Mouse (Mus musculus): Measurements from ENCODE around the gene Tmbim4. TPM values are rescaled to one million over a fixed set of nuclear protein-coding genes. Genes with fewer than 3 reads are reported as not detected.

Gene Tmbim4
- 100 to 1,000 TPM in 1 of 2 experiments, 10 to 100 TPM in 1; 97.7 to 106 TPM for total RNA-seq (2021)

- intact Hi-C loops (cut with DNase I) = loop anchor here (1.0 to 5.0 kb wide), 3 partner anchors 79 to 555 kb away; no protein-coding TSS in a partner anchor
Measured at GRCm38 (mm10) chr10:120201131-120201921, at the start of gene Tmbim4. Tmbim4 (plus strand) TSS chr10:120201590.

GRCm38 (mm10) chr10:120151672-120152071, 49.7 kb upstream of the Tmbim4 start:
- DNase-seq = no peak
- intact Hi-C loops (cut with DNase I) = no loop called here

More at GRCm38 (mm10) chr10:120201131-120201921, at the start of gene Tmbim4:
- peak; percentile 80 for DNase-seq

GRCm38 (mm10) chr10:120153911-120154310, 47.5 kb upstream of the Tmbim4 start:
- DNase-seq = no peak
- intact Hi-C loops (cut with DNase I) = no loop called here

DNA sequence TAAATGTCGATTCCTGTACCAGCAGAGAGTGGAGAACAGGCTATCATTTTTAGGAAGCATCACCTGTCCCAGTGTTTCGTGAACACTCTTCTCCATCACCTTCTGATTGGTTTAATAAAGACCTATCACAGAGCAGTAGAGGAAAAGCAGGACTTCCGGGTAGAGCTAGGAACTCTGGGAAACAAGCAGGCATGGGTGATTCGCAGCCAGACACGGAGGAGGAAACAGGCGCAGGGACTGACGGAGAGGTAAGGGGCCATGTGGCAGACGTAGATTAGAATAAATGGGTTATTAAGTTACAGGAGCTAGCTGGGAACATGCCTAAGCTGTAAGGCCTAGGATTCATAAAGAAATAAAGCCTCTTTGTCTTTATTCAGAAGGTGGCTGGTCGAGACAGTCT, 40.9 kb upstream of the Tmbim4 start:
- DNase-seq = no peak
- intact Hi-C loops (cut with DNase I) = no loop called here

GRCm38 (mm10) chr10:120162840-120163239, 38.5 kb upstream of the Tmbim4 start:
- no peak for DNase-seq
- intact Hi-C loops (cut with DNase I) = no loop called here

GRCm38 (mm10) chr10:120163490-120163889, 37.9 kb upstream of the Tmbim4 start:
- no peak for DNase-seq

DNA sequence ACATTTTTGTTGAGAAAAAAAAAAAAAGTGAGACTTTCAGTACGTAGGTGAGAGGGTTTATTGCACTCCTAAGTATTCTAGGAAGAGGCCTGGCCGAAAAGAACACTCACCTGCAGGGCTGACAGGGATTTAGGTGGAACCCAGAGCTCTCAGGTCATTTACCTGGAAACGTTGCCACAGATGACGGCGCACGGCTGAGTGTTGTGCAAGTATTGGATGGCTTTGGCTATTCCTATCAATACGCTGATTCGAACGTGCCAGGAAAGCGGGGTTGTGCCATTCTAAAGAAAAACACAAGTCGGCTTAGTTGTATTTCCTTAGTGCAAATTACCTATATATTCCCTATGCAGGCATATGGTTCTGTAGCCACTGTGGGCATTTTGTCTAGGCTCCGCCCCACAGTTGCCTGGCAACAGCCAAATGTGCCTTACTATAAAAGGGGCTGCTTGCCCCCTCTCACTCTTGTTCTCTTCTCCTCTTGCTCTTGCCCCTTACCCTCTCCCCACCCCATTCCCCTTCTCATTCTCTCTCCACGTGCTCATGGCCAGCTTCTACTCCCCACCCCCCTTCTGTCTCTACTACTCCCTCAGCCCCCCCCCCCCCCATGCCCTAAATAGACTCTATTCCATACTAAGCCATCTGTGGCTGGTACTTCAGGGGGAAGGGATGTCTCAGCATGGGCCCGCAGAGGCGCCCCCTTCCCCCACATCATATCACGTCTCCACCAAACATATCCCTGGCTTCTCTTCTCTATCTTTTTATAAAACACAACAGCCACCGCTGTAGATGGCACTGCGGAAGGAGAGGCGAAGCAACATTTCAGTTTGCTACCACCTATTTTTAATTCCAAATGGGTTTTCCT, 36.2 kb upstream of the Tmbim4 start:
- intact Hi-C loops (cut with DNase I) = no loop called here

More at GRCm38 (mm10) chr10:120163490-120163889, 37.9 kb upstream of the Tmbim4 start:
- intact Hi-C loops (cut with DNase I) = no loop called here

DNA sequence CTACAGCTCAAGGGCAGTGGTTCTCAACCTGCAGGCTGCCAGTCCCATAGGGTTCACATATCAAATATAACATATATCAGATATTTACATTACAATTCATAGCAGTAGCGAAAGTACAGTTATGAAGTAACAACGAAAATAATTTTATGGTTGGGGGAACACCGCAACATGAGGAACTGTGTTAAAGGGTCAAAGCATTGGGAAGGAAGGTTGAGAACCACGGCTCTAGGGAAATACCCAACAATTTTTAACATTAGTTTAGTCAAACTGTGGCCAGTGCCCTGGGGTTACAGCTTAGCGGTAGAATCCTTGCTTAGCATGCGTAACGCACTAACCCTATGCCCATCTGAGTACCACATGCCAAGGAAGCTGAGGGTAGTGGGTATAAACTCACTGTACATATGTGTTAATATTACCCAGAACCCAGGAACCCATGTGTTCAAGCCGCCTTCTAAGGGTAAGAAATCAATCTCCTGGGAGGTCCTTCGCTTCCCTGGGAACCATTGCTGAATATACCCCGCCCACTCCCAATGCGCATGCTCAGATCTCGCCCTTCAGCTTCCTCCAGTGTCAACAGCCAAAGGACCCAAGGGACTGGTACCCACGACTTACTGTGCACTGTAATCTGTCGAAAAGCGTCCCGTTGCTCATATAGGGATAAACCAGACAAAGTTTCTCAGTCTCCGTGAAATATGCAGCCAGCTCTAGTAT, 35.4 kb upstream of the Tmbim4 start:
- DNase-seq = no peak
- intact Hi-C loops (cut with DNase I) = no loop called here

More for the DNA sequence above, 36.2 kb upstream of the Tmbim4 start:
- no peak for DNase-seq

DNA sequence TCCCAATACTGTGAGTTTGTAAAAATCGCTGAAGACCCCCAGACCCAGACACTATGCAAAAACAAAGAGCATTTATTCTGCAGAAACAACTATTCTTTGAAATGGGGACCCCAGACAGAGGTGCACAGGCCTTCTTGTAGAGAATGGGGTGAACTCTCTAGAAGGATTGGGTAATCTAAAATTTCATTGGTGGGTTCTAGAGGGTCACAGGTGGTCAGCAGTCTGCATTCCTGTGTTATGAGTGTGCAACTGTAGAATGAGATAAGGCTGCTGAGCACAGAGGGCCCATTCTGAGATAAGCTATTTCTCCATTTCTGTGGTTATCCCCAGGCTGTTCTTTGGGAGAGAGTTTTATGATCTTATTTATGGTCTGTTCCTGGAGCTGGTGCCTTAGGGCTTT, 33.3 kb upstream of the Tmbim4 start:
- intact Hi-C loops (cut with DNase I) = no loop called here
- no peak for DNase-seq

GRCm38 (mm10) chr10:120169064-120169463, 32.3 kb upstream of the Tmbim4 start:
- intact Hi-C loops (cut with DNase I) = no loop called here
- DNase-seq = no peak

DNA sequence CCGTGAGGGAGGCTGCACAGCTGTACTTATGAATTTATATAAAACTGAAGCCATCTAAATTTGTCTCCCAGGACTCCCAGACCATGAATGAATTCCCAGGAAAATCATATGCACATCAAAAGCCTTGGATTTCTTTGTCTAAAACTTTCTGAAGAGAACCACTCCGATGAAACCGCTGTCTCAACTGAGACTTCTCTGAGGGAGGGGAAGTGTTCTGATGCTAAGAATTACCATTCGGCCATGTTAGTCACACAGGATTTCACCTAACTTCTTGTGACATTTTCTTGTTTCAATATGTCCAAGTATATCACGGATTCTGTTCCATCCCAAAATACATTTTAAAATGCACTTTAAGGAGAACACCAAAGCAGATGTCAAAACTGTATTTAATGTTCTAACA, 31.5 kb upstream of the Tmbim4 start:
- intact Hi-C loops (cut with DNase I) = no loop called here
- DNase-seq = no peak

DNA sequence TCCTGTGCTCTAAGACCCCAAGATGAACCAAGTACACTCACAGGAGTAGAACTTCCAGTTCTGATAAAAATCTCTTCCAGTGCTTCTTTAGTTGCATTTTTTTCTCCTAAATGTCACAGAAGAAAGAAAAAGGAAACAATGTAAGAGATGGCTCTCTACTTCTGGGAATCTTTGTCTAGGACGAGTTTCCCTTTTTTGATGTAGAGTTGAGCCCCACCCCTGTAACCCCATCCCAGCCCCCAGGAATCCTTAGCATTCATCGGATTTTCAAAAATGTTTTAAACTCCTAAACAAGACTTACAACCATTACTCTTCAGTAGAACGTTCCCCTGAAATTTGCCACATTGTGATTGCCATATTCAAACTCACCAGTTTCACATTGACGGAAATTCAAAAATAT, 31.1 kb upstream of the Tmbim4 start:
- no peak for DNase-seq
- intact Hi-C loops (cut with DNase I) = no loop called here

- intact Hi-C loops (cut with DNase I) = no loop called here
- DNase-seq = no peak
Measured at GRCm38 (mm10) chr10:120171340-120171739, 30.1 kb upstream of the Tmbim4 start.

DNA sequence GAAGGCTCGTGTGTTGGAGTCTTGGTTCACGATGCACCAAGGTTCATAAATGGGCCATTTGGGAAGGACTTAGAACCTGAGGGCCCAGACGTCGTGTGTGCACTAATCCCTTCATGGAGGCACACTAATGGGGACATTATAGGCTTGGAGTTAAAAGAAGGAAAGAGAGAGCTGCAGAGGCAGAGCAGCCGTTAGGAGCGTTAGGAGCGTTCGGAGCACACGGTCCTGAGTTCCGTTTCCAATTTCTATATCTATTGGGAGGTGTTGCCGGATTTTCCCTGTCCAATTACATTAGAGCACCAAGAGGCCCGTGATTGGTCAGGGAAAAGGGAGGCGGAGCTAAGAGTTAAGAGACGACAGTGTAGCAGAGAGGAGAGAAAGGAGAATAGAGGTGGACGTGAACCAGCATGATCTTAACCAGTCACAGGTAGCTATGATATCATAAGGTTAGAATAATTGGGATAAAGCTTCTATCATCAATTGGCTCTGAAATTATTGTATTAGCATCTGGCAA, 27.1 kb upstream of the Tmbim4 start:
- intact Hi-C loops (cut with DNase I) = no loop called here
- no peak for DNase-seq

- DNase-seq = peak in 1 of 2 experiments; percentile 12
- intact Hi-C loops (cut with DNase I) = no loop called here
Measured at GRCm38 (mm10) chr10:120182887-120183286, 18.5 kb upstream of the Tmbim4 start.

DNA sequence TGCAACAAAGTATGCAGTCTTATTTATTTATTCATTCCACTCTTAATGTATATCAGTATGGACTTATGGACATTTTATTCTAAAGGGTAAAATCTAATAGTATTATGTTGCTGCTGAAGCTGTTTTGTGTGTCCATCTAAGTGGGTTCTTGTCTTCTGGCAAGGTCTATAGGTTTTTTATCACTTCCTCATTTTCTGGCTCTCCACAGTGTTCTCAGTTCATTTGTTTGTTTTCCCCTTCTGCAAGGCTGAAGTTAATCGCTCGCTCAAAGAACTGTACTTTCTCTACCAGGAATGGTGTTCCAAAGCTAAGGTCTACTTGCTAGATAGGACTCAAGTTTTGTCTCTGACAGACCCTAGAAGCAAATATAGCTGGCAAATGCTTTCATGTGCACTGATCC, 18.0 kb upstream of the Tmbim4 start:
- no peak for DNase-seq

DNA sequence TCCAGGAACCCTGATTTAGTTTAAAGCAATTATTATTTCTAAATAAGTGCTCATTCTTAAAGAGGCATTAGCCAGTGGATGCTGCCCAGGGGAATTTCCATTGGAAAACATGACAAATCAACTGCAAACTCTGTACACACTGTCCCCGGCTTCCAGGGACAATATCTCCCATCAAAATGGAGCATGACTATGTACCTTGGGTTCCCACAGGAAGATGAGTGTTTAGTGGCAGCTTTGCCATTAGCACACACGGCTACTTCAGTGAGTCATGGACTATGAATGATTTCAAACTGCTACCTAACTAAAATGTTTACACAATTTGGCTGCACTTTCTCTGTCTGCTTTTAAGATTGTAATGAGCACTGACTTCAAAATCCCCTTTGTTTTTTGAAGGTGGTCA, 12.9 kb upstream of the Tmbim4 start:
- no peak for DNase-seq
- intact Hi-C loops (cut with DNase I) = no loop called here

More for the DNA sequence above, 18.0 kb upstream of the Tmbim4 start:
- intact Hi-C loops (cut with DNase I) = no loop called here

- intact Hi-C loops (cut with DNase I) = no loop called here
Measured at GRCm38 (mm10) chr10:120189276-120189675, 12.1 kb upstream of the Tmbim4 start.

GRCm38 (mm10) chr10:120189782-120190181, 11.6 kb upstream of the Tmbim4 start:
- no peak for DNase-seq
- intact Hi-C loops (cut with DNase I) = no loop called here

More at GRCm38 (mm10) chr10:120189276-120189675, 12.1 kb upstream of the Tmbim4 start:
- DNase-seq = no peak

- intact Hi-C loops (cut with DNase I) = no loop called here
- no peak for DNase-seq
Measured at GRCm38 (mm10) chr10:120191165-120191564, 10.2 kb upstream of the Tmbim4 start.

DNA sequence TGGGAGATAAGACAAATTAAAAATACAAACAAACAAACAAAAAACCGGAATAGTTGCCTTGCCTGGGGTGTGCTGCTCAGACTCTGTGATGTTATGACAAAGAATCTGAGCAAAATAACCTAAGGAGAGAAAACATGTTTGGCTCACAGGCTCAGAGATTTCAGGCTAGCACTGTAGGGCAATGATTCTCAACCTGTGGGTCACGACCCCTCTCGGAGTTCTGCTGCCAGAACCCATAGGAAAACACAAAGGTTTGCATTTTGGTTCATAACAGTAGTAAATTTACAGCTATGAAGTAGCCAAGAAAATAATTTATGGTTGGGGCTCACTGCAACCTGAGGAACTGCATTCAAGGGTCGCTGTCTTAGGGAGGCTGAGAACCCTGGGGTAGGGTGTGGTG, 9.1 kb upstream of the Tmbim4 start:
- intact Hi-C loops (cut with DNase I) = no loop called here
- DNase-seq = no peak
